Mouse (Mus musculus) intestine, embryonic 14.5 days (tissue): Measurements from ENCODE around the gene Gpr157. TPM values are rescaled to one million over a fixed set of nuclear protein-coding genes. Genes with fewer than 3 reads are reported as not detected.

Source experiments
- ATAC-seq: fragments of 200-750 bp; cut with Nextera tagmentation; replicated peaks from 2 replicates; pipeline ENCODE4 v1.8.0; 2017; ENCODE audit warnings: low read depth, moderate number of reproducible peaks, moderate TSS enrichment, moderate library complexity; ENCODE audit not compliant: low FRiP score, low TSS enrichment
- DNase-seq: peaks from one replicate; pipeline ENCODE4 v3.0.0-alpha.2; 2018; ENCODE audit warnings: low spot score
- H3K27ac ChIP-seq: fragments of 300-500 bp; sonication (generic); 2 replicates; pipeline ENCODE4 v1.5.1; 2014; ENCODE audit warnings: low read depth, mild to moderate bottlenecking, control low read depth
- H3K27me3 ChIP-seq: fragments of 300-500 bp; sonication (generic); replicated peaks from 2 replicates; pipeline ENCODE4 v1.6.1; 2014; ENCODE audit warnings: low read length, control low read depth; ENCODE audit not compliant: control insufficient read depth, insufficient read depth
- H3K36me3 ChIP-seq: fragments of 300-500 bp; sonication (generic); 2 replicates; pipeline ENCODE4 v1.6.1; 2014; ENCODE audit warnings: low read length, control low read depth; ENCODE audit not compliant: control insufficient read depth, insufficient read depth
- H3K4me1 ChIP-seq: fragments of 300-500 bp; sonication (generic); replicated peaks from 2 replicates; pipeline ENCODE4 v1.6.1; 2014; ENCODE audit warnings: low read length, control low read depth, mixed read lengths; ENCODE audit not compliant: control insufficient read depth, insufficient read depth
- H3K4me2 ChIP-seq: fragments of 300-500 bp; sonication (generic); 2 replicates; pipeline ENCODE4 v1.6.1; 2014; ENCODE audit warnings: low read length
- H3K4me3 ChIP-seq: fragments of 300-500 bp; sonication (generic); 2 replicates; pipeline ENCODE4 v1.5.1; 2014; ENCODE audit warnings: low read depth, low read length, control low read depth, mixed read lengths
- H3K9ac ChIP-seq: fragments of 300-500 bp; sonication (generic); 2 replicates; pipeline ENCODE4 v1.6.1; 2014; ENCODE audit warnings: mild to moderate bottlenecking, low read length
- H3K9me3 ChIP-seq: fragments of 300-500 bp; sonication (generic); 2 replicates; pipeline ENCODE4 v1.6.1; 2016; ENCODE audit warnings: low read length, control low read depth; ENCODE audit not compliant: control insufficient read depth
- WGBS: fragments of 180-500 bp; shearing (Covaris S2); extraction: QIAGEN DNeasy Blood & Tissue Kit; methylation state at CpG from one replicate; pipeline ENCODE4 v1.1.7; 2014; 5-methylcytosine and 5-hydroxymethylcytosine counted together
- polyA plus RNA-seq: library from polyadenylated mRNA; unstranded; fragments of >200 nt; fragmentation: Nextera tagmentation; extraction: Ambion mirVana; gene quantifications from 2 replicates; pipeline ENCODE4 v1.2.1, GENCODE M21; 2014

Gene Gpr157
- polyA plus RNA-seq, 1 experiment from 2014 or later: 0.42 TPM

- no peak for ATAC-seq
- no peaks in the 10 kb centered on the region for H3K9me3 ChIP-seq
- DNase-seq: no peak
- no peak overlapping the region for H3K4me2 ChIP-seq
- 60% methylated on average over 3 of the region's 3 CpGs for WGBS
- H3K27me3 ChIP-seq: no peaks in the 10 kb centered on the region
- no peak overlapping the region for H3K9ac ChIP-seq
- H3K36me3 ChIP-seq: no peaks in the 10 kb centered on the region
- H3K4me3 ChIP-seq: no peak overlapping the region
- no peak overlapping the region for H3K27ac ChIP-seq
- 0 out of 2 replicates have a peak, but pooled peaks cover 4% of the 10 kb centered on the region for H3K4me1 ChIP-seq
Measured at GRCm38 (mm10) chr4:150109636-150110035, 22.5 kb downstream of the Gpr157 start.

- Histone ChIP-seq H3K9me3 (no peaks in the 10 kb centered on the region), H3K4me1 (0 out of 2 replicates have a peak, but pooled peaks cover 4% of the 10 kb centered on the region), H3K9ac (no peak overlapping the region), H3K4me2 (no peak overlapping the region), H3K4me3 (no peak overlapping the region), H3K27ac (no peak overlapping the region), H3K36me3 (no peaks in the 10 kb centered on the region), H3K27me3 (no peaks in the 10 kb centered on the region)
- ATAC-seq: no peak
- WGBS: 75% methylated on average over 9 of the region's 9 CpGs
- DNase-seq: no peak
Measured at GRCm38 (mm10) chr4:150110373-150110772, 23.2 kb downstream of the Gpr157 start.

- Histone ChIP-seq H3K36me3 (no peaks in the 10 kb centered on the region), H3K4me2 (no peak overlapping the region), H3K9me3 (no peaks in the 10 kb centered on the region), H3K4me3 (no peak overlapping the region), H3K27ac (no peak overlapping the region), H3K9ac (no peak overlapping the region), H3K4me1 (no peaks in the 10 kb centered on the region), H3K27me3 (no peaks in the 10 kb centered on the region)
- WGBS: 6% methylated on average over 15 of the region's 15 CpGs
- ATAC-seq (no peak; the same call in 1 of the 2 replicates), DNase-seq (peak; percentile 78)
Measured at GRCm38 (mm10) chr4:150112867-150113266, 25.7 kb downstream of the Gpr157 start.

- no peak for DNase-seq
- WGBS: 88% methylated on average over 26 of the region's 26 CpGs
- H3K9ac ChIP-seq: no peak overlapping the region
- no peaks in the 10 kb centered on the region for H3K9me3 ChIP-seq
- H3K27ac ChIP-seq: no peak overlapping the region
- H3K4me1 ChIP-seq: 0 out of 2 replicates have a peak, but pooled peaks cover 2% of the 10 kb centered on the region
- no peaks in the 10 kb centered on the region for H3K27me3 ChIP-seq
- no peak for ATAC-seq
- no peak overlapping the region for H3K4me2 ChIP-seq
- no peaks in the 10 kb centered on the region for H3K36me3 ChIP-seq
- no peak overlapping the region for H3K4me3 ChIP-seq
Measured at GRCm38 (mm10) chr4:150114505-150115061, 27.4 kb downstream of the Gpr157 start.

GRCm38 (mm10) chr4:150117311-150117710, 30.1 kb downstream of the Gpr157 start:
- Histone ChIP-seq H3K27me3 (no peaks in the 10 kb centered on the region), H3K9ac (no peak overlapping the region), H3K4me1 (peaks cover 7% of the 10 kb centered on the region; the same call in 1 of the 2 replicates), H3K36me3 (no peaks in the 10 kb centered on the region), H3K4me2 (no peak overlapping the region), H3K27ac (no peak overlapping the region), H3K4me3 (no peak overlapping the region), H3K9me3 (no peaks in the 10 kb centered on the region)
- DNase-seq (no peak), ATAC-seq (no peak)
- 43% methylated on average over 5 of the region's 5 CpGs for WGBS

GRCm38 (mm10) chr4:150118163-150118562, 31.0 kb downstream of the Gpr157 start:
- Histone ChIP-seq H3K27me3 (no peaks in the 10 kb centered on the region), H3K4me3 (no peak overlapping the region), H3K4me1 (peaks cover 7% of the 10 kb centered on the region; the same call in 1 of the 2 replicates), H3K4me2 (no peak overlapping the region), H3K27ac (no peak overlapping the region), H3K36me3 (no peaks in the 10 kb centered on the region), H3K9me3 (no peaks in the 10 kb centered on the region), H3K9ac (no peak overlapping the region)
- no peak for ATAC-seq
- no peak for DNase-seq
- 61% methylated on average over 6 of the region's 6 CpGs for WGBS

GRCm38 (mm10) chr4:150119055-150119454, 31.9 kb downstream of the Gpr157 start, which contains the start of gene Slc2a5:
Slc2a5 (plus strand) TSS chr4:150119283.
- WGBS: 10% methylated on average over 15 of the region's 15 CpGs
- H3K27ac ChIP-seq: no peak within 1 kb of the TSS
- no peaks in the 10 kb centered on the region for H3K27me3 ChIP-seq
- H3K4me2 ChIP-seq: peak within 1 kb of the TSS; percentile 42
- ATAC-seq: peak; percentile 34; the same call in 1 of the 2 replicates
- peaks cover 7% of the 10 kb centered on the region; the same call in 1 of the 2 replicates for H3K4me1 ChIP-seq
- no peak for DNase-seq
- H3K9me3 ChIP-seq: no peaks in the 10 kb centered on the region
- H3K4me3 ChIP-seq: no peak within 1 kb of the TSS
- no peaks in the 10 kb centered on the region for H3K36me3 ChIP-seq
- no peak within 1 kb of the TSS for H3K9ac ChIP-seq

GRCm38 (mm10) chr4:150119640-150120039, 32.5 kb downstream of the Gpr157 start:
- Histone ChIP-seq H3K4me2 (peak overlapping the region; percentile 42), H3K9me3 (no peaks in the 10 kb centered on the region), H3K4me3 (no peak overlapping the region), H3K27ac (no peak overlapping the region), H3K36me3 (no peaks in the 10 kb centered on the region), H3K27me3 (no peaks in the 10 kb centered on the region), H3K9ac (no peak overlapping the region), H3K4me1 (peaks cover 7% of the 10 kb centered on the region; the same call in 1 of the 2 replicates)
- 37% methylated on average over 14 of the region's 14 CpGs for WGBS
- no peak for ATAC-seq
- DNase-seq: no peak
